Mouse (Mus musculus): Measurements from ENCODE around the gene Rnf121.
"Not testable (repeated sequence)": the region's sequence is repeated elsewhere in the genome, so short reads cannot be mapped to it uniquely, and the experiment has no call there.

The Rnf121 gene

DNA sequence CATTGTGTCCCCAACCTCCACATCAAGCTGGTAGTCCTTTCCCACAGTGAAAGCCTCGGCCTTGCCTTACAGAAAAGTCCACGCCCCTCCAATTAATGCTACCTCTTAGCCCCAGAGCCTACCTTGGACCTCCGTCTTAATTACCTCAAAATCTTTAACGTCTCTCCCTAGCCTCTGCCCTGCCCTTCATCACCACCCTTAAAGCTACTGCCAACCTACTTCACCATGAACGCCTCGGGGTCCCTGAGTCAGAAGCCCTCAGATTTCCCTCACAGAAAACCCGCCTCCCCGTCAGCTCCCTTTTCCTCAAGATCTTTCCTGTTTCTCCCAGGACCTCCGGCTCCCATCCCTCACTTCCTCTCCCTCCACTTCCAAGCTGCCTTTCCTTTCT is 619 bp downstream of the Rnf121 start:
- no peak for DNase-seq (ENCODE audit: low spot score)

DNA sequence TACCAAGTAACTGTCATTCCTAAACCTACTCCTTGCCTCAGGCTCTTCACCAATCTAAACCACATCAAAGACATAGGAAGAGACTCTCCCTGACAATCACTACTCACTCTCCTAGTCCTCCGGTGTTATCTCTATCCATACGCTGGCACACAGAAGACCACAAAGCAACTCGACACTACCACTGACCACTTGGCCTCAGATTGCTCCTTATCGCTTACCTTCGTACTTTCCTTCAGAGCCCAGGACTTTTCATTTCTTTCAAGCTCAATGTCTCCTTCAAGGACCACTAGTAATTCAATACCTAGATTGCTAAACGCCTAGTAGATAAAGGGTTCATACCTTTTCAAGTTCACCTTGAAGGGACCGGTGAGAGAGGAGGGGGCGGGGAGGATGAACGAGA is 1.4 kb downstream of the Rnf121 start:
- DNase-seq (ENCODE audit: low spot score), result no peak

DNA sequence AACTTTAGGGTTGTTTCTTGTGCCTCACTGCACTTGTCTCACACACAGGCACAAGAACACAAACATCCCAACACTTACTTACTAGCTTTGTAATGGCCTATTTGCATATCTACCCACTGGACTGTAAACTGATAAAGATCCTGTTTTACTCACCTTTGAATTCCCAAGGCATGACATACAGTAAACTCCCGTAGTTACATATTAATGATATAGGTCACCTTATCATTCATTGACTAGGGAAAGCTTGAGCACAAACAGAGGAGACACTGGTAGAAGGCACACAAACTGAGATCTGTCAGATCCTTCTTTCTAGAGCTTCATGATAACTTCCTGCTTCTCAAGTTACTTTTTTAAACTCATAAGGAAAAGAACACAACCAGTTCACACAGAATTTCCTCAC is 3.1 kb downstream of the Rnf121 start:
- DNase-seq (ENCODE audit: low spot score), result no peak

DNA sequence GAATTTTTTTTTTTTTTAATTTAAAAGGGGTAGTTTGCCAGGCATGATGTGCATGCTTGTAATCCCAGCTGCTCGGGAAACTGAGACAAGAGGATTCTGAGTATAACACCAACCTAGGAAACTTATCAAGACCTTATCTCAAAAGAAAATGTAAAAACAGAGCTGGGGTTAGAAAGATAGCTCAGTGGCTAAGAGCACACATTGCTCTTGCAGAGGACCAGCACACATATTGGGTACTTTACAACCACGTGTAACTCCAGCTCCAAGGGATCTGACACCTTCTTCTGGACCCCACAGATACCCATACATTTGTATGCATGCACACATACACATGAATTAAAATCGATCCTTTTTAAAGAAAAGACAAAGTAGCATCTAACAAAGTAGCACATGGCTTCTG is 3.9 kb downstream of the Rnf121 start:
- no peak for DNase-seq (ENCODE audit: low spot score)

DNA sequence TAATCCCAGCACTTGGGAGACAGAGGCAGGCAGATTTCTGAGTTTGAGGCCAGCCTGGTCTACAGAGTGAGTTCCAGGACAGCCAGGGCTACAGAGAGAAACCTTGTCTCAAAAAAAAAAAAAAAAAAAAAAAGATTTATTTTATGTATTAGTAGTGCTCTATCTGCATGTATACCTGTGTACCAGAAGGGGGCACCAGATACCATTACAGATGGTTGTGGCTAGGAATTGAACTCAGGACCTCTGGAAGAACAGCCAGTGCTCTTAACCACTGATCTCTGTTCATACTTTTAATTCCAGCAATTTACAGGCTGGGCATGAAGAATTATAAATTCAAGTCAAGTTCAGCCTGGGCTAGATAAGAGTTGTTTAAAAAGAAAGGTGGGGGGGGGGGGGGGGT is 16.7 kb downstream of the Rnf121 start:
- not testable (repeated sequence) for DNase-seq (ENCODE audit: low spot score)

DNA sequence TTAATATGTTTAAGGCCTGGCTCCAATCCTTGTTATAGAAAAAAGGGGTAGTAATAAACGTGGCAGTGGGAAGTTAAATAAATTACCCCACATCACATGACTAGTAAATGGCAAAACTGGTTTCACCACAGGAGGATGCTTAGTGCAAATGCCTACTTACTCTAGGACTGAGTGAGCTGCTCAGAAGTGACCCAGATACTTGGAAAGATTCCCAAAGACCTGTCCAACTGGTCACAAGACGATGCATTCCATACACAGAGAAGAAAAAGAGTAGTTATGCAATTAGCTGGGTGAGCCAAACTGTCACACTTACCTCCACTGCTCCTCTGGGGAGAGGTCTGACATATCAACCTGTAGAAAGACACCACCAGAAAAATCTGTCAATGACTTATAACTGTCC is 23.0 kb downstream of the Rnf121 start:
- no peak for DNase-seq (ENCODE audit: low spot score)

DNA sequence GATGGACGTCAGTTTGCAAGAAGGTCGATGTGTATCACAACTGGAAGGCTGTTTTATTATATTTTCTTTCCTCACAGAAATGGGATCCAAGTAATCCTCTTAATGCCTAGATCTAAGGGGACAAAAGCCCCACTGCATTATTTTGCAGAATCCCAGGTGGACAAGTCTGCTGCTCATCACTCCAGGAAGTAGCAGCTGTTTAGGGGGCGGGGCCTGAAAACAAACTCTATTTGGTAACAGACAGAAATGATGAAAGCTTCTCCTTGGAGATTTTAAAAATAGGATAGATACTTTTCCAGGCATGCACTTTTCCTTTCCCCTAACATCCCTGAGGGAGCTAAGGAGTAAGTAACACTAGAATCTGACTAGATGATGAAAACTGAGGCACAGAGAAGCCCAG is 28.0 kb downstream of the Rnf121 start:
- no peak for DNase-seq (ENCODE audit: low spot score)

DNA sequence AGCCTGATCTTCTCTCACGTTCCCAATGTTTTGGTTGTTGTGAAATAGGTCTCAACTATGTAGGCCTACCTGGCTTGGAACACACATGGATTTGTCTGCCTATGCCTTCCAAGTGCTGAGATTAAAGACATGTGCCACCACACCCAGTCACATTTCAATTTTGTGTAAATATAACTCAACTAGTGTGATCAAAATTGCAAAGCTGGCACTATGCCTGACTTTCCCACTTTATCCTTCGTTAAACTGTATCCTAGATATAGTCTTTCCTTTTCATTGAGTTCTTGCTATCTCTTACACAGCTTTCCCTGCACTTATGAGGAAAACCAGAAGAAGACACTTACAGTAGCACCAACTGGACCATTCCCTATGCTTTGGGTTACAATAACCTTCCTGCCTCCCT is 29.7 kb downstream of the Rnf121 start:
- DNase-seq (ENCODE audit: low spot score), result no peak

DNA sequence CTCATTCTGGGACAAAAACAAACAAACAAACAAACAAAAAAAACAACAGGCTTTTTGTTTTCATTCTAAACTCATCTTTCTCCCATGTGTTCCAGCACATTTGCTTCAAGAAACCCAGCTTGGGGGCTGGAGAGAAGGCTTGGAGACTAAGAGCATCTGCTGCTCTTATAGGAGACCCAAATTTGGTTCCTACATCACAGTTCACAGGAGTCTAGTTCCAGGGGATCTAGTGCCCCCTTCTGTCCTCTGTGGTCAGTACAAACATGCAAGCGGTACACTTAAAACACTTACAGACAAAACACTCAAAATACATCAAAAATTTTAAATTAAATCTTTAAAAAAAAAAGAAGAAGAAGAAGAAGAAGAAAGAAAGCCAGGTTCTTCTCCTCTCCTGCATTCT is 30.4 kb downstream of the Rnf121 start:
- DNase-seq (ENCODE audit: low spot score), result no peak

DNA sequence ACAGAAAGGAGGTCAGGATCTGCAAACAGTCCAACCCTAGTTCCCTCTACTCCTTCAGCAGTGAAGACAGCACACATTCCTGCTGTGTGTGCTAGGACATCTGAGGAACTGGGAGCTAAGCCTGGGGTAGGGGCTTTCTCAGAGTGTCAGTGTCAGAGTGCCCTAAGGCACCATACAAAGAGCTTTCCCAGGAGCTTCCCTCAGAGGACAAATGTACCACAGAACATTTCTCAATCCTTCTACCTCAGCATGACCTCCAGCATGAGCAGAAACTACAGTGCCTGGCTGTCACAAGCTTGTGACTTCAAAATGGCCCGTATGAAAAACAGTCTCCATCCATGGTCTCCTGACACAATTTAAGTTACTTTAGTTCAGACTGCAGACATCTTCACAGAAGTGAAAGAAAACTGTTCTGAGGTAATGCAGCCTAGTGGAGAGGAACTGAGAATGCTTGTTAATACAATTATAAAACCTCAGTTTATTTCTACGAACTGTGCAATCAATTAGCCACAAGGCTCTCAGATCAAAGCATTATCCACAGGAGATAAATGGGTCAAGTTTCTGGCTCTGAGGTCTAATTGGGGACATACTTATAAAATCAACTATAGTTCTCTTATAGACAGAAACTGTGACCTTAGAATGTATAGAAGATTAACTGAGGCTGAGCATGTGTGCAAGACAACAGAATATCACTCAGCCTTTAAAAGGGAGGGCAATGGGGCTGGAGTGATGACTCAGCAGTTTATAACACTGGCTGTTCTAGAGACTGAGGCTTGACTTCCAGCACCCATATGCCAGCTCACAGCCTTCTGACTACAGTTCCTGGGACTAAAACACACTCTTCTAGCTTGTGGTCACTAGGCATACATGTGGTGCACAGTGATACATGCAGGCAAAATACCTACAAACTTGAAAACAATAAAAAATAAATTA is 39.8 kb downstream of the Rnf121 start:
- DNase-seq (ENCODE audit: low spot score), result no peak

DNA sequence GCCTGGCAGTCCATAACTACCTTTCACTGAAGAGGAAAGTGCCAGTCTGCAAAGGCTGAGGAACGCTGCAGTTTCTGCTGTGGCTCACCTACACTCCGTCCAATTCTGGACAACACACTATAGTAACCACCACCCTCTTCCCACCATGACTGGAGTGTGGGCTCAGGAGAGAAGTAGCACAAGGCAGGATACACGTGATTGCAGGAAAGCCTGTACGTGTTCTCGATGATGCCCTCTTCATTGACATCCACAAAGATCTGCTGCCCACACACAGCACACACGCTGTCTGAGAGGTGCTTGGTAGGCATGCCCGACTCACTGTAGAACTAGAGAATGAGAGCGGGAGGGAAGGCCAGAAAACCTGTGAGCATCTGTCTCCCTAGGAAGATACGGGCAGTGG is 41.4 kb downstream of the Rnf121 start:
- no peak for DNase-seq (ENCODE audit: low spot score)

DNA sequence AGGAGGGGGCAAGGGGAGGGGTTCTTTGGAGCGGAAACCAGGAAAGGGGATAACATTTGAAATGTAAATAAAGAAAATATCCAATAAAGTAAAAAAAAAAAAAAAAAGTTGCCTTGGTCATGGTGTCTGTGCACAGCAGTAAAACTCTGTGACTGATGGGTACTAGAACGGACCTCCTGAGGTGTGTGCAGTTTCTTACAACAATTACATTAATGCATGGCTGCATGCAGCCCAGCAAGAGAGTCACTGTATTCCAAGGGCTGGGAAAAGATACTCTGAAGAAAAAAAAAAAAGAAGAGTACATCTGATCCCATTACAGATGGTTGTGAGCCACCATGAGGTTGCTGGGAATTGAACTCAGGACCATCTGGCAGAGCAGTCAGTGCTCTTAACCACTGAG is 44.3 kb downstream of the Rnf121 start:
- DNase-seq (ENCODE audit: low spot score), result not testable (repeated sequence)

DNA sequence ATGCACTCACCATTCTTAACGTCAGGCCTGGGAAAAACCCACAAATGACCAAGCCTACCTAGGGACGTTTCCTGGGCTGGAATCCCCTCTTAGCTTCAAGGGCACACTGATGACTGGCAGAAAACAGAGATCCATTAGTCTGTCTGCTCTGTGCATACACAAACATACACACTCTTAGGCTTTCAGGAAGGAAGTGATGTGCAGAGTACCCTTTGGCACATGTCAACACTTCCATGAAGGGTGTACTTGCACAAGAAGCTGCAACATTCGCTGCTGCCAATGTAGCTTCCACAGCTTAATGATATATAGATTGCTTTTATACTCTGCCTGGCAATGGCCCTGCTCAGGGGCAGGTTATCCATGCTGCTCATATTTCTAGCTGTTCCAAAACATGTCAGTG is 45.9 kb downstream of the Rnf121 start:
- DNase-seq (ENCODE audit: low spot score), result no peak

DNA sequence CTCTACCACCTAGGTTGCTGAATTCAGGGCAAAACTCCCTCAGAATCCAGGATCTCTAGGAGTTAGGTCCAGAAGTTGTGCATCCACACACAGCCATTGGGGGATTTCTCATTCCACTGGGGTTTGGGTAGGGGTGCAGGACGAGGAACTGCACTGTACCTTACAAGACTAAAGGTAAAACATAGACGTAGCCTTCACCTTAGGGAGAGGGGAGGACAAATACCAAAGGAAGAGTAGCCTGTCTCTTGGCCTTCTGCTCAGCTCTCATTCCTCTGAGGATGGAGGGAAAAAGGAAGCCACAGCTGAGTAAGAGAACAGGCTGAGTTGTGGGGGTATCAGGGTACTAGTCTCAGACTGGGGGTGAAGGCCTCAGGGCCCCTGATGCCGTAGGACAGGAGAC is 46.7 kb downstream of the Rnf121 start, which contains the start of gene Il18bp:
TSS of gene Il18bp (minus strand) at position 101 of the 400 bp plus-strand sequence.
- DNase-seq (ENCODE audit: low spot score), result no peak

DNA sequence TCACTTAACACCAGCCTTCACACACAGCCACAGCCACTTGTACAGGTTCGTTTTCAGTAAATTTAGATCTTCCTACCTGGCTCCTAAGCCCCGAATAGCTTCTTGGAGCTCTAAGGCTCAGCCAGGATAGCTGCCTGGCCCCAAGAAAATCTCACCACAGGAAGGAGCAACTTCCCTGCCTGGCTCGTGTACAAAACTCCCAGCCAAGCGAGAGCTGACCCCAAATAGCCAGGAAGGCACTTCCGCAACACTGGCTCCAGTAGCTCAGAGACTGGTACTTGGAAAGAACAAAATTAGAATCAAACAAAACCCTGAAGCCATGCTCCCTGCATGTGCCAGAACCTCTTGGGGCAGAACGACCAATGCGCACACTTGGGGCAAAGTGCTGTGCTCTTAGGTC is 47.2 kb downstream of the Rnf121 start:
- DNase-seq (ENCODE audit: low spot score), result no peak

DNA sequence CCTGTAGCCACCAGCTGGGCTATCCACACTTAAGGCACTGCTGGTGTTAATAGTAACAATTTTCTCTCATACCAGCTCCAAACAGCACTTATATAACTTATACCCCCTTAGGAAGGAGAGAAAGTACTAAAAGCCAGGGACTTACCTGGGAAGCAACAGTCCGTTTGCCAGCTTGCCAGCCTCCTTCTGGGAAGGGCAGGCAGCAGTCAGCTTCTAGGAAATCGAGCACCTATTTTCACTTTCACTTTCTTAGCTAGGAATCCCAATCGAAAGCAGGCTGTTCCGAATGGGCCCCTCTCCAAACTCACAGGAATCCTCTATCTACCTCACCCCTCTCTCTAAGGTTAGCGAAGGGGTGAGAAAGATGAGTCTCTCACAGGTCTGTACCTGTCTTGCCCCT is 47.8 kb downstream of the Rnf121 start:
- no peak for DNase-seq (ENCODE audit: low spot score)

DNA sequence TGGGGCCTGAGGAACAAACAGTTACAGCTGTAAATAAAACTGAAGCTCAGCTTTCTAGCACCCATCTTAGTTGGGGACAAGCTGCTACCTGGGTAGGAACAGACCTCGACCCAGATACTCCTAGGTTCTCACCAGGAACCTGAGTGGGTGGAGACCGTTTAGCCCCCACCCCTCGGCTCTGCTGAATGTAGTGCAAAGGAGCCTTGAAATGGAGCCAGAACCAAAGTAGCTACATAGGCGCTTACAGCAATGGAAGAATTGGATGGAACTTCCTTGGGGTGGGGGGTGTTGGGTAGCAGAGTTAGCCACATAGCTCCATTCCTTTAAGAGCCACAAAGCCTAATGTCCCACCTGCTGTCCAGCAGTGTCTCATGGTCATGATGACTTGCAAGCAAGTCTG is 48.3 kb downstream of the Rnf121 start:
- DNase-seq (ENCODE audit: low spot score), result no peak

DNA sequence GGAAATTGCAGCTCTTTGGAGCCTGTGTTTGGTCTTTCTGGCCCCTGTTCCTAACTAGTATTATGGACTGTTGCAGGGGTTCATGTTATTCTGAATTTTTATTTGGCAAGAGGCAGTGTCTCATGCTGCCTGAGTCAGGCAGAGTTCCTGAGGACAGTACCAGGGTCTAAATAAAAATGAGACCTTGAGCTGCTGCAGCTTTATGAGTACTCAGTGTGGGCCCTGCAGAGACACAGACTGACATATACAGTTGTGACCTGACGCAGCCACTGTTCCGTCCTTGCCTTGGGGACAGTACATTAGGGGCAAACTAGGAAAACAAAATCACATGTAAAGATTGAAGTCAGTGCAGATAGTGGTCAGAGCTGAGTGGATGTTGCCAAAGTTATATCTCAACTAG is 50.3 kb downstream of the Rnf121 start:
- no peak for DNase-seq (ENCODE audit: low spot score)

DNA sequence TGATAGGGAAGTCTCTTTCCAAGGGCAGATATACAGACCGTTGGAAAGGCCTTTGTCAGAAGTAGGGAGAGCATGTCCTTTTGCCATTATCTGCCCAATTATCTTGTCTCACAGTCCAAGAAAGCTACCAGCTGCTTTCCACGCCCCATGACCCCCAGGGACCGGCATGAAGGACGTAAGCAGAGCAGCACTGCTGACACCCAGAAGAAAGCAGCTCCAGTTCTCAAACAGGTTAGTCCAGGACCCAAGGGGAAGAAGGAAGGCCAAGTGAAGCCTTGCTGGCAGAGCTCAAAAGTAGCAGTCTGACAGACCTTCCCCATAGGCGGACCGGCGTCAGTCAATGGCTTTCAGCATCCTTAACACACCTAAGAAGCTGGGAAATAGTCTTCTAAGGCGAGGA is 51.9 kb downstream of the Rnf121 start:
- no peak for DNase-seq (ENCODE audit: low spot score)

DNA sequence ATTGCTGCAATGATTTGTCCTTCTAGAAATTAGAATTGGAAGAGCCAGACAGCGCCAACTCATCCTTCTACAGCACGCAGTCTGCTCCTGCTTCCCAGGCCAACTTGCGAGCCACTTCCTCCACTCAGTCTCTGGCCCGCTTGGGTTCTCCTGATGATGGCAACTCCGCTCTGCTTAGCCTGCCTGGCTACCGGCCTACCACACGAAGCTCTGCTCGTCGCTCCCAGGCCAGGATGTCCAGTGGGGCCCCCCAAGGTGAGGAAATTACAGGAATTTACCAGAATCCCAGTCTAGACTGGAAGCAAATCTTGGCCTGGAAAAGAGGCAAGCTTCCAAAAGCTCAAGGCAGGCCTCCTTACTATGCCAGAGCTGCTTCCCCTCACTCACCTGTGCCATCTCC is 53.4 kb downstream of the Rnf121 start:
- no peak for DNase-seq (ENCODE audit: low spot score)

DNA sequence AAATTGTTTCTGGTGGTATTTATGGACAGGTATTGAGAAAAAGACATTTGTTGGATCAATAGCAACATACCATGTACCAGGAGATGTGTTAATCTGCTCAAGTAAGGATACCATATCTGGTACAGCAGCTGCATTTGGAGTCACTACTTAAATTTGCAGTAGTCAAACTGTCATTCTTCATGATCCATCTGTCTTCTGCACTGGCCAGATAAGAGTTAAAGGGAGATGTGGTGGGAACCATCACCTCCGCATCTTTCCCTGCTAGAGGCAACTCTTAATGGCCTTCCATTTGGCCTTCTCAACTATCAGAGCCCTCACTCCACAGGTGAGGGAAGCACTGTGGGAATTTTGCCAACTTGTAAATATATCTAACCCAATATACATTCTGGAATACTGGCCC is 58.7 kb downstream of the Rnf121 start:
- DNase-seq (ENCODE audit: low spot score), result no peak

DNA sequence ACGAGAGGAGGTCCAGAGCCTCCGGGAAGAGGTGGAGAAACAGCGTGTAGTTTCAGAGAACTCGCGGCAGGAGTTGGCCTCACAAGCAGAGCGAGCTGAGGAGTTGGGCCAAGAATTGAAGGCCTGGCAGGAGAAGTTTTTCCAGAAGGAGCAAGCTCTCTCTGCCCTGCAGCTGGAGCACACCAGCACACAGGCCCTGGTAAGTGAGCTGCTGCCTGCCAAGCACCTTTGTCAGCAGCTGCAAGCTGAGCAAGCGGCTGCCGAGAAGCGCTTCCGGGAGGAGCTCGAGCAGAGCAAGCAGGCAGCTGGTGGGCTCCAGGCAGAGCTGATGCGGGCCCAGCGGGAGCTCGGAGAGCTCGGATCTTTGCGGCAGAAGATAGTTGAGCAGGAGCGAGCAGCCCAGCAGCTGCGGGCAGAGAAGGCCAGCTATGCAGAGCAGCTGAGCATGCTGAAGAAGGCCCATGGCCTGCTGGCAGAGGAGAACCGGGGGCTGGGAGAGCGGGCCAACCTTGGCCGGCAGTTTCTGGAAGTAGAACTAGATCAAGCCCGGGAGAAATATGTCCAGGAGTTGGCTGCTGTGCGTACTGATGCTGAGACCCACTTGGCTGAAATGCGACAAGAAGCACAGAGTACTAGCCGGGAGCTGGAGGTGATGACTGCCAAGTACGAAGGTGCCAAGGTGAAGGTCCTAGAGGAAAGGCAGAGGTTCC is 64.2 kb downstream of the Rnf121 start:
- peak; percentile 44 for DNase-seq (ENCODE audit: low spot score)

DNA sequence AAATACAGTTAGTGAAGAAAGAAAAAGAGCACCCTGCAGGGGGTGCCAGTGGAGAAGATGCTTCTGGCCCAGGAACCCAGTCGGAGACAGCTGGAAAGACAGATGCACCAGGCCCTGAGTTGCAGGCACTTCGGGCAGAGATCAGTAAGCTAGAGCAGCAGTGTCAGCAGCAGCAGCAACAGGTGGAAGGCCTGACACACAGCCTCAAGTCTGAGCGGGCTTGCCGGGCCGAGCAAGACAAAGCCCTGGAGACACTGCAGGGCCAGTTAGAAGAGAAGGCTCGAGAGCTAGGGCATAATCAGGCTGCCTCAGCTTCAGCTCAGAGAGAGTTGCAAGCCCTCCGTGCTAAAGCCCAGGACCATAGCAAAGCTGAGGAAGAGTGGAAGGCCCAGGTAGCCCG is 65.0 kb downstream of the Rnf121 start:
- no peak for DNase-seq (ENCODE audit: low spot score)

Measured in layer of hippocampus, adult 11-12 months (tissue).